Mouse (Mus musculus): ENCODE measurements around the gene Pald1.

Gene Pald1

DNA sequence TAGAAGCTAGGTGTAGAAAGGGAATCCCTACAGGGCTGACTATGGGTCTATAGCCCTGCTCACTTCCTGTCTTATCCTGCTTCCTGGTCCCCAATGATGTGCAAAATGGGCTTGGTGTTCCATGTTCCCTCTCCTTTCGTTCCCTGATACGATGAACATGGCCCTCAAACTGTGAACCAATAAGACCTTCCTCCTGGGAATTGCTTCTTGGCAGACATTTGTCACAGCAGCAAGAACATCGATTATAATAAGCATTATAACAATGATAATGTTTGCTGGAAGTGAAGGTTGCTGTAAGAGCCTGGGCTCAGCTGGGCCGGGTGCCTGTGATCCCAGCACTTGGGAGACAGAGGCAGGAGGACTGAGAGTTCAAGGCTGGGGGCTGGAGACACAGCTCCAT lies 99.0 kb downstream of the Pald1 start:
- no peak for DNase-seq (ENCODE audit: low spot score in 2 of 2)

DNA sequence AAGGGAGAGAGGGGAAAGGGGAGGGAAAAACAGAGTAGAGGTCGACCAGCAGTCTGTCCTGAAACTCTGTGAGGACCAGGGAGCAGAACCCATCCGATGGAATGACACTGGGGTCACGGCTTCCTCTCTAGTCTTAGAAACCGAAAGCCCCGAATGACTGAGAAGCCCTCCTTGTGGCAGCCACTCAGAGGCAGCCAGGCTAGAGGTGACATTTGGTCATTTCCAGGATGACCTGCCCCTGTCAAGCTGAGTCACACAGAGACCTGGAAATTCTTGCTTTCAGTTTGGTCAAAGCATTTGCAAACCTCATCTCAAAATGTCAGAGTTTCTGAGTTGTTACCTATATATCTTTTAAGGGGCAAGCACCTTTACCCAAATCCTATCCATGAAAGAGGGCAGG lies 102.2 kb downstream of the Pald1 start:
- no peak for DNase-seq (ENCODE audit: low spot score in 2 of 2)

DNA sequence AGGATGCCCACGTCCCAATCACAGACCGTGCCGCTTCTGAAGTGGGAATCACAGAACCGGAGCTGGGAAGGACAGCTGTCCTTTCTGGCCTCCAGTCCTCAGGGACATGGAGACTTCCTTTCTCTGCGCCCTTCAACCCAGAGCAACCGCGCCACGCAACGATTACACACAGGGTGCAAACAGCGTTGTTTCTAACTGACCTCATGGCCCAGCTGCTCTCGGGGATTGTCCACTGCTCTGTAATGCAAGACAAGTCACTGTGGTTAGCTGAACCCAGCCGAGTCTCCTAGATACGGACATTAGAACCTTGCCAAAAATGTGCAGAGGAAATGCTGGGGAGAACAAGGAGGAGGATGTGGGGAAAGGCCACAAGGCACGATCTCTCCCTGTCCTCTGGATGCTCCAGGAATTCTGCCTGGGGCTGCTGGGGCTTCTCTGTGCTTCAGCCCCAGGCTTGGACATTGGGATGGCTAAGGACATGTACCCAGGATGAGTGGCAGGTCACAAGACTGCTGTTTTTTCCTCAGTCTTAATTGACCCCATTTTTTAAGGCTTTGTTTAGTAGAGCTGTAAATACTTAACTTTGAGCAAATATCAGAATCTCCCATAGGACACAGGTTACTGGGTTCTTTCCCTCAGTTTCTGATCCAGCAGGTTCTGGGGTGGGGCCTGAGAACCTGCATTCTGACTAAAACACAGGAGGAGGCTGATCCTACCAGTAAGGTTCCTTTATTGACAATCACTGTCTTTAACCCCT lies 105.2 kb downstream of the Pald1 start:
- no peak for DNase-seq (ENCODE audit: low spot score in 2 of 2)

DNA sequence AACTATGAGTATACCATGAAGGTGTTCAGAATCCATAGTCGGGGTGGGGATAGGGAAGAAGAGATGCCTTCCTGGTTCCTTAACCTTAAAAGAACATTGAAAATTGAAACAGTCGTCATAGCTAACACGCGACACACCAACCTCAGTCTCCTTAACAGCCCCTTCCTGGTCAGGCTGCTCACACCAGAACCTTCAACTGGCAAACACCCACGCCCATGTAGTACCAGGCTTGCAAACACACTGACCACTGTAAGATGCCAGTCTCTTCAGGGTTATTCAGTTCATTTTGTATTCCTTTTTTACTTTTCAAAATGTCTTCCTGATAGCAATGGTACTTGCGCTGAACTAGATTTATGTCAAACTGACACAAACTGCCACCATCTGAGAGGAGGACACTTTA lies 106.3 kb downstream of the Pald1 start:
- no peak for DNase-seq (ENCODE audit: low spot score in 2 of 2)

DNA sequence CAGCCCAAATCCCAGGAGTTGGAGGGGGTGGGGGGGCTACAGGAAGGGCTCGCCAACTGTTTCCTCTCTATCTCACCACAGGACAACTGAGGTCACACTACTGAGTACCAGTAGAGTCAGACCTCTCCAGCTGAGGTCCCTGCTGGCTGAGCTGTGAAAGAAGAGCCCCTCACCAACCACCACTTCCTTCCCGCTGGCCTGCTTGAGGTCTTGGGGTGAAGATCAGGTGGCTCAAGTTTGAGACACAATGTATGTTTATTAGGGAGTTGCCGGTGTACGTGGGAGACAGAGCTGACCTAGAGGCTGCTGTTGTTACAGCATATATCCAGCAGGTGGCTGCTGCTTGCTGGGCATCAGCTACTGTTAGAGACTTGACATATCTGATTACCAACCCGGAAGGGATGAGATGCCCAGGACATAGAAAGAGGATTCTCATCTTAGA lies 107.6 kb downstream of the Pald1 start:
- DNase-seq (ENCODE audit: low spot score in 2 of 2): no peak

DNA sequence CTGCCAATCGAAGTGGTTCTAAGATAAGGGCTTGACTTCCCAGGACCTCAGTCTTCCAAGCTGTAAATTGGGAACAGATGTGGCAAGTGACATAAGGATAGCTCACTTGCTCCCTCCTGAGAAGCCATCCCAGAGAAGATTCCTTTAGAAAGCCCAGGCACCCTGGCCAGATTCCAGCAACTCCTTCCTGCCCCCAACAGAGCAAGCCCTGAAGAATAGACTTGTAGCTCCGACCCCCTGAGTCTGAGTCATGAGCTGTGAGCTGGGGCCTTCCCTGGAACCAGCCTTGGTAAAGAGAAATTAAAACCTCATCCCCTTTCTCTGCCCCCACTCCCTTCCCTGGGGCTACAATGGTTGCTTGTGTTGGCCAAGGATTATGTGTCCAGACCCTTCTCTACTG lies 108.8 kb downstream of the Pald1 start:
- no peak for DNase-seq (ENCODE audit: low spot score in 2 of 2)

DNA sequence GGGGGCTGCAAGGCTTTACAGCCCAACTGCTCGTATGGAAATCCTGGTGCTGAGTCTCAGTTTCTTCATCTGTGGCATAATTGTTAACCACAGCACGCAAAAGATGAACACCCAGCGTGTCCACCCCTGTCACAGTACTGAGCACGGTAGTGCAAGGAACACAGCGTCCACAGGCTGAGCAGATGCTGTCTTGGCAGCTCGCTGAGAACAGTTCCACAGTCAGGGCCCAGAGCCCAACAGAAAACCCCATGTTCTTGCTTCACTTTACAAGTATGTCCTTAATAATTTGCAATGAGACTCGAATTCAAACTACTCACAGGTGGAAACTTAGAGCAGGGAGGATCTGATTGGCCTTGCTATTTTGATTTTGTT lies 109.5 kb downstream of the Pald1 start:
- DNase-seq (ENCODE audit: low spot score in 2 of 2): no peak

DNA sequence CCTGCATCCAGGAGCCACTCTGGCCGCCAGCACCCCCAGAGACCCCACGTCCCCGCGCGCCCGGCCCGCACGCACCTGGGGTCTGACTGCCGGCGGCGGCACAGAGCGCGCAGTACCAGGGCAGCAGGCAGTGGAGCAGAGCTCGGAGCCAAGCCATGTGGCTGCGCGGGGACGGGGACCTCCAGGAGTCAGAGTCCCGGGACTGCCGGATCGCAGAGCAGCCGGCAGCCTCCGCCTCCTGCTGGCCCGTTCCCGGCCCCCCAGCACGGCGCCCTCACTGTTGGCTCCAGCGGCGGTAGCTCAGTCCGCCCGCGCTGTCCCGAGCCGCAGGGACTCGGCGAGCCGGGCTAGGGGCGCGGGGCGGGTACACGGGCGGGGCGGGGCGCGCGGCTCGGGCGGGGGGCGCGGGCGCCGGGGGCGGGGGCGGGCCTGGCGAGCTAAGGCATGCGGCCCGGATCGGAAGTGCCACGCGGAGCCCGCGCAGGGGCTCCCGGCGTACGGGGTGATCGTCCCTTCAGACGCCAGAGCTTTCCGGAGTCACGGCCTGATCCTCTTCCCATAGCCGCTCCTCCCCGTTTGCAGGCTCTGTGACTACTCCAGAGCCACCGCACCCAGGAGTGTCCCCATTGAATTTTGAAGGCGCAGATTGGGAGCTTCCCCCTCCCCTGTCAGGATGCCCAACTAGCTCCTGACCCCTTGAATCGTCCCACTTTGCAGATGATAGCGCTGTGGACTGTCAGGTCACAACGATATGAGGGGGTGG lies 110.1 kb downstream of the Pald1 start, which contains the start of gene Adamts14:
Adamts14 (minus strand) TSS at position 358 of the 763 bp plus-strand sequence.
- DNase-seq (ENCODE audit: low spot score in 2 of 2): no peak

DNA sequence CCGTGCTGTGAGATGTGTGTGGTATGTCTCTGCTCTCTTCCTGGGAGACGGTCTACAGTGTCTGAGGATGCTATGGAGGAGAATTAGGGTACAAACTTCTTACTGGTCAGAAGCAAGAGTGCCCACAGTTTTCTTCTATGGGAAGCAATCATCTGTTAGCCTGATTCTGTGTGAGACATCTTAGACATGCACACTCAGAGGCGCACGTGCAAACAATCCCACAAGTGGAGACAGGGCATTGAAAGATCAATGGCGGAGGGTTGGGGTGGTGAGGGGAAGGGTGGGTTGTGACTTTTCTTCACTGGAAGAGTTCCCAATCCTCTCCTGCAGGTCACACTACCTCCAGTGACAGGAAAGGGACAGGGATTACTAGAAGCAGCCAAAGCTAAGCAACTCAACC lies 110.7 kb downstream of the Pald1 start:
- DNase-seq (ENCODE audit: low spot score in 2 of 2): no peak

DNA sequence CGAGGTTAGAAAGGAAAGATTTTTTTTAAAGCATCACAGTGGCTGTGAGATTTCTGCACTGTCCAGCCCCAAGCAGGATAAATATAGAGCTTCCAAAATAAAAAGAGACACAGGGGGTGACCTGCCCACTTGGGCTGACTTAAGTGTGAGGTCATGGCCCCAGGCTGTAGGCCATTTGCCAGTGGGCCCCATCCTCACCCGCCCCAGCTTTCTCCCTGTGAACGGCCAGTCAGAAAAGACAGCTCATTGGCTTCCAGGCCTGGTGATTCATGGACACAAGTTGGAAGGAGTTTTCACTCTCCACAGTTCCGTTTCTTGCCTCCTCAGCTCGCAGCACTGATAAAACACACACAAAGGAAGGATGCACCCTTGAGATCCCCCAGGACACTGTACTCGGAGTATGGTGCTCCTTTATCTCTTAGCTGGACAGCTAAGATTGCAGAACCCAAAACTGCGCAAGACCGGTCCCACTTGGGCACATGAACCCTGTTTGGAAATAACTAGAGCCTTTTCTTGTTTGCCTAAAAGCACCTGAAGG lies 111.2 kb downstream of the Pald1 start:
- no peak for DNase-seq (ENCODE audit: low spot score in 2 of 2)

Measured in frontal cortex, postnatal 36 days (tissue).